Mouse (Mus musculus) hindbrain, embryonic 14.5 days (tissue): ENCODE measurements around the gene Tmem214. TPM values are rescaled to one million over a fixed set of nuclear protein-coding genes. Genes with fewer than 3 reads are reported as not detected.

ENCODE experiments used
- ATAC-seq: fragments of 200-750 bp; cut with Nextera tagmentation; 2 replicates; pipeline ENCODE4 v1.8.0; 2017; ENCODE audit warnings: moderate number of reproducible peaks, mild to moderate bottlenecking, moderate TSS enrichment, moderate library complexity; ENCODE audit not compliant: low FRiP score
- DNase-seq: peaks from one replicate; pipeline ENCODE4 v3.0.0-alpha.2; 2015; ENCODE audit warnings: low spot score
- H3K27ac ChIP-seq: fragments of 300-500 bp; sonication (generic); 2 replicates; pipeline ENCODE4 v1.5.1; 2014; ENCODE audit warnings: mild to moderate bottlenecking, moderate library complexity
- H3K27me3 ChIP-seq: fragments of 300-500 bp; sonication (generic); 2 replicates; pipeline ENCODE4 v1.6.1; 2014; ENCODE audit warnings: mild to moderate bottlenecking, low read length, mixed read lengths; ENCODE audit not compliant: control insufficient read depth, insufficient read depth
- H3K36me3 ChIP-seq: fragments of 300-500 bp; sonication (generic); replicated peaks from 2 replicates; pipeline ENCODE4 v1.6.1; 2014; ENCODE audit not compliant: control insufficient read depth, insufficient read depth
- H3K4me1 ChIP-seq: fragments of 300-500 bp; sonication (generic); replicated peaks from 2 replicates; pipeline ENCODE4 v1.6.1; 2014; ENCODE audit warnings: antibody characterized with exemption, low read length, mixed read lengths; ENCODE audit not compliant: control insufficient read depth, insufficient read depth
- H3K4me2 ChIP-seq: fragments of 300-500 bp; sonication (generic); replicated peaks from 2 replicates; pipeline ENCODE4 v1.6.1; 2014; ENCODE audit warnings: mild to moderate bottlenecking, moderate library complexity
- H3K4me3 ChIP-seq: fragments of 300-500 bp; sonication (generic); replicated peaks from 2 replicates; pipeline ENCODE4 v1.5.1; 2014; ENCODE audit warnings: mild to moderate bottlenecking, low read length
- H3K9ac ChIP-seq: fragments of 300-500 bp; sonication (generic); 2 replicates; pipeline ENCODE4 v1.6.1; 2014
- H3K9me3 ChIP-seq: fragments of 300-500 bp; sonication (generic); 2 replicates; pipeline ENCODE4 v1.6.1; 2016; ENCODE audit warnings: low read length; ENCODE audit not compliant: control insufficient read depth
- WGBS: fragments of 180-500 bp; shearing (Covaris S2); extraction: QIAGEN DNeasy Blood & Tissue Kit; methylation state at CpG from one replicate; pipeline ENCODE4 v1.1.7; 2014; 5-methylcytosine and 5-hydroxymethylcytosine counted together
- polyA plus RNA-seq: library from polyadenylated mRNA; unstranded; fragments of >200 nt; fragmentation: Nextera tagmentation; extraction: Ambion mirVana; gene quantifications from 2 replicates; pipeline ENCODE4 v1.2.1, GENCODE M21; 2014

The Tmem214 gene
- polyA plus RNA-seq, 1 experiment from 2014 or later = 50.1 TPM

DNA sequence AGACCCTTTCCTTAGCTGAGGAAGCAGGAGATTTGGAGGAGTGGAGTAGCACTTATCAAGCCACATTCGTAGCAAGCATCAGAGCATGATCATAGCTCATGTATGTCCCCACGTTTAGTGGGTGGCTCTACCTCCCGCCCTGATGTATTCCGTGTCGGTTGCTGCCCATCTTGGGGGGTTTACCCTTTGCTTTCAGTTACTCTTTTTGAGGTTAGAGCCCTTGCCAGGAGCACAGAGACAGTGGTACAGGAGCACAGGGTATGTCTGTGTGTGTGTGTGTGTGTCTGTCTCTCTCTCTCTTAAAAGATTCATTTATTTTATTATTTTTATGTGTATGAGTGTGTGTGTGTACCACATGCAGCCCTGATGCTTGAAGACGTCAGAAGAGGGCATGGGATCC is 55.3 kb downstream of the Tmem214 start:
- 85% methylated on average over 6 of the region's 6 CpGs for WGBS
- H3K9me3 ChIP-seq = no peaks in the 10 kb centered on the region
- H3K4me1 ChIP-seq = peaks cover 12% of the 10 kb centered on the region
- DNase-seq (no peak), ATAC-seq (no peak)
- no peaks in the 10 kb centered on the region for H3K36me3 ChIP-seq
- H3K27me3 ChIP-seq = no peaks in the 10 kb centered on the region
- no peak overlapping the region for H3K4me2 ChIP-seq
- H3K4me3 ChIP-seq = no peak overlapping the region
- H3K27ac ChIP-seq = no peak overlapping the region
- no peak overlapping the region for H3K9ac ChIP-seq

DNA sequence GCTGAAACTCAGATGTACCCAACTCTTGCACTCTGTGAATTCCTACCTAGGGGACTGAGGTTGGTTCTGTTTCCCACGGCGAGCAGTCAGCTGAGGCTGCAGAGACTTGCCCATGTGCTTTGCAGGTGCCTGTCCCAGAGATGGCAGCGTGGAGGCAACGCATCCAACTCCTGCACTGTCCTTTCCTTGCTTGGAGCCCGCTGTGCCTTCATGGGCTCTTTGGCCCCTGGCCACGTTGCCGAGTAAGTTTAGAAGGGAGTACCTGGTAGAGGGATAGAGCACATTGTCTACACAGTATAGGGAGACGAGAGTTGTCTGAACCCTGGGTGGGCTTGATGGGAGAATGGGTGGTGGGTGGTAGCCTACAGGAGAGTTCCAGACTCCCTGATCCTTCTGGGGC is 56.8 kb downstream of the Tmem214 start:
- Histone ChIP-seq H3K4me3 (no peak overlapping the region), H3K4me2 (no peak overlapping the region), H3K9ac (no peak overlapping the region), H3K27me3 (no peaks in the 10 kb centered on the region), H3K9me3 (no peaks in the 10 kb centered on the region), H3K4me1 (peaks cover 12% of the 10 kb centered on the region), H3K36me3 (no peaks in the 10 kb centered on the region), H3K27ac (no peak overlapping the region)
- ATAC-seq (no peak), DNase-seq (no peak)
- 86% methylated on average over 8 of the region's 8 CpGs for WGBS

DNA sequence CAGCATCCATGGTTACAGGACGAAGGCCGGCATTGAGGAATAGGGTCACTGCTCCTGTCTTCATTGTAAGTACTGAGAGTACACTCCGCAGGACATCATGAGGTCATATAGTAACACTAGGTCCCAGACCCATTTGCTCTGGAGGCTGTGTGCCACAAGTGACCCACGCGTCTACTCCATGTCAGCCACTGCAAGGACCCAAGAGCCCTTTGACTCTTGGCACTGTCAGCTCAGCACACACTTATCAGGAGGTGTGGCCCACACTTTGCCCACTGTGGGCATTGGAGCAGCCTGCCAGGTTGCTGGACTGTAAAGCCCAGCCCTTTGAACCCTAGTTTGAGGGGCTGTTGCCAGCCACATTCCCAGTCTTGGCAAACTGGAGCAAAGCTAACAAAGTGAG is 57.4 kb downstream of the Tmem214 start:
- Histone ChIP-seq H3K36me3 (no peaks in the 10 kb centered on the region), H3K27me3 (no peaks in the 10 kb centered on the region), H3K27ac (no peak overlapping the region), H3K4me3 (no peak overlapping the region), H3K4me2 (no peak overlapping the region), H3K9ac (no peak overlapping the region), H3K9me3 (no peaks in the 10 kb centered on the region), H3K4me1 (peaks cover 12% of the 10 kb centered on the region)
- ATAC-seq (no peak), DNase-seq (no peak)
- 92% methylated on average over 5 of the region's 5 CpGs for WGBS

DNA sequence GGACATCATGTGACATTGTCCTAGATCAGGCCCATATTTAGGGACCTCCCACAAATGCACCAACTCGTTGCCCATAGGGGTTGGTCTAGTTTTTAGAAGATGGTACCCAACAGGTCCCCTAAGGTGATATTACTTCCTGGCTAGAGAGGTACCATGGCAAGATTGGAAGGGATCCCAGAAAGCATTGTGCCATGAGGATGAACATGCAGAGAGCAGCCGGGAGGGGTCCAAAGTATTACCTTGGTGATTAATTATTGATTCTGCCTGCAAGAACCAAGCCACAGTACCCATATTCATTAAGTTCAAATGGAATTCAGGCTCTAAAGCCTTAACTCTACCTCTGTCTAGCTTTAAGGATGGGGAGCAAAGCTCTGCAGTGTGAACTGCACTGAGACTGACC is 58.3 kb downstream of the Tmem214 start:
- Histone ChIP-seq H3K4me1 (peaks cover 12% of the 10 kb centered on the region), H3K9me3 (no peaks in the 10 kb centered on the region), H3K27ac (no peak overlapping the region), H3K9ac (no peak overlapping the region), H3K27me3 (no peaks in the 10 kb centered on the region), H3K4me3 (no peak overlapping the region), H3K4me2 (no peak overlapping the region), H3K36me3 (no peaks in the 10 kb centered on the region)
- ATAC-seq (no peak), DNase-seq (no peak)
- 90% methylated on average over 2 of the region's 2 CpGs for WGBS

DNA sequence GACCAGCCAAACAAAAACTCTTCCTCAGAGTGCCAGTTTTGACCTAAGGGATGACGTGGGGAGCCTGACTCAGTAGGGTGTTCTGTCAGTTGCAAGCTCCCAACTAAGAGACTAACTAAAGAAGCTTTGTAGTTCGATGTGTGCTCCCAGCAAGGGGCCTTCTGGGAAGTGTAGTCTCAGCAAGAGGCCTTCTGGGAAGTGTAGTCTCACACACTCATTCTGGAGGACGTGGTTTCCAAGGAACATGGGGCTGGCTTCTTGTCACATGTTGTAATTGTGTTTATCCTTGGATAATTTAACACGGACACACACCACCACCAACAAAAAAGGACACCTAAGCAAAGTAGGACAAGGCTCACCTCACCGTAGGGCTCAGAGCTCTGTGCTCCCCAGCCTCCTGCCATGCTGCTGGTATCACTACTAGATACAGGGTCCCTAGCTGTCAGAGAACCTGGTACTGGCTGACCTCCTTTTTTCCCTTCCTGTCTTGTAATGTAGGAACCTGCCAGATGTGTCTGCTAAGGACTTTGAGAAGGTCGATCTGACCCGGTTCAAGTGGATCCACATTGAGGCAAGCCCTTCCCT is 60.2 kb downstream of the Tmem214 start:
- DNase-seq (peak; percentile 72), ATAC-seq (peak; percentile 59)
- WGBS = 41% methylated on average over 7 of the region's 7 CpGs
- H3K4me1 ChIP-seq = no peaks in the 10 kb centered on the region
- H3K9ac ChIP-seq = no peak overlapping the region
- H3K36me3 ChIP-seq = no peaks in the 10 kb centered on the region
- H3K9me3 ChIP-seq = no peaks in the 10 kb centered on the region
- H3K27ac ChIP-seq = no peak overlapping the region
- H3K4me3 ChIP-seq = no peak overlapping the region
- no peaks in the 10 kb centered on the region for H3K27me3 ChIP-seq
- H3K4me2 ChIP-seq = peak overlapping the region; percentile 32

Other genes starting within 250 kb of the Tmem214 start
- gene Slc35f6, start 220.1 kb upstream of the Tmem214 start, polyA plus RNA-seq = 33.3 and 41.0 TPM in 2 replicates
- gene Cenpa, start 201.2 kb upstream of the Tmem214 start, polyA plus RNA-seq = 41.0 and 45.0 TPM in 2 replicates
- gene Dpysl5, start 156.4 kb upstream of the Tmem214 start, polyA plus RNA-seq = 202 and 220 TPM in 2 replicates
- gene Mapre3, start 53.4 kb upstream of the Tmem214 start, polyA plus RNA-seq = 124 and 139 TPM in 2 replicates
- 25.5 and 28.6 TPM in 2 replicates for gene Agbl5, start 20.7 kb downstream of the Tmem214 start, polyA plus RNA-seq
- 228 and 259 TPM in 2 replicates for gene Ost4, start 39.8 kb downstream of the Tmem214 start, polyA plus RNA-seq
- gene Emilin1, start 45.4 kb downstream of the Tmem214 start, polyA plus RNA-seq = 14.1 and 17.1 TPM in 2 replicates
- gene Khk, start 53.4 kb downstream of the Tmem214 start, polyA plus RNA-seq = 9.0 and 11.2 TPM in 2 replicates
- 62.4 and 71.4 TPM in 2 replicates for gene Cgref1, start 77.6 kb downstream of the Tmem214 start, polyA plus RNA-seq
- 71.3 and 78.6 TPM in 2 replicates for gene Preb, start 92.3 kb downstream of the Tmem214 start, polyA plus RNA-seq
- gene Tcf23, start 100.7 kb downstream of the Tmem214 start, polyA plus RNA-seq = 0.04 TPM in 1 of 2 replicates, not detected in the other
- gene Atraid, start 180.3 kb downstream of the Tmem214 start, polyA plus RNA-seq = 175 and 198 TPM in 2 replicates
- gene Slc5a6, start 180.9 kb downstream of the Tmem214 start, polyA plus RNA-seq = 20.5 and 24.5 TPM in 2 replicates
- gene Cad, start 186.8 kb downstream of the Tmem214 start, polyA plus RNA-seq = 13.7 and 15.4 TPM in 2 replicates
- gene Dnajc5g, start 238.3 kb downstream of the Tmem214 start, polyA plus RNA-seq = not detected in 2 replicates
- 34.8 and 35.7 TPM in 2 replicates for gene Slc30a3, start 240.2 kb downstream of the Tmem214 start, polyA plus RNA-seq
- not detected in 2 replicates for gene Trim54, start 248.7 kb downstream of the Tmem214 start, polyA plus RNA-seq